Comparison of ENCODE assay signal across 23 mouse cellular contexts in genomic region chr7:113081120-113081519, GRCm38 (mm10).
DNase-seq lines count a peak whose midpoint lies in the region; ATAC-seq and TF ChIP-seq lines count a peak whose summit lies in the region.
"Had no signal": no experiment of that assay in that cellular context is flagged by ENCODE, and none has a peak within 500 bp of the region (broad histone marks: within the 10 kb centered on the region; RNA-seq: fewer than 3 reads in every experiment).

No protein-coding gene starts in this region.

- H3K4me2 ChIP-seq in heart, embryonic 13.5 days, result no peak overlapping the region
- H3K4me2 ChIP-seq in kidney, embryonic 14.5 days (replicated peaks; ENCODE audit: low read depth, low read length), result no peak overlapping the region
- H3K4me2 ChIP-seq in stomach, postnatal 0 days (replicated peaks; ENCODE audit: low read depth), result no peak overlapping the region
- H3K4me2 ChIP-seq: embryonic facial prominence, embryonic 13.5 days; forebrain, embryonic 13.5 days; hindbrain, embryonic 14.5 days; limb, embryonic 13.5 days; liver, embryonic 13.5 days; midbrain, embryonic 13.5 days had no signal

- H3K36me3 ChIP-seq in heart, embryonic 13.5 days, result no peaks in the 10 kb centered on the region
- H3K36me3 ChIP-seq in kidney, adult 2 months (ENCODE audit: control insufficient read depth, insufficient read depth, low read length), result no peaks in the 10 kb centered on the region
- H3K36me3 ChIP-seq in kidney, embryonic 14.5 days (ENCODE audit: control insufficient read depth, insufficient read depth, low read length), result no peaks in the 10 kb centered on the region
- no peaks in the 10 kb centered on the region for H3K36me3 ChIP-seq in stomach, postnatal 0 days (ENCODE audit: control insufficient read depth, insufficient read depth, low read length)
- H3K36me3 ChIP-seq: embryonic facial prominence, embryonic 13.5 days; limb, embryonic 13.5 days; liver, embryonic 13.5 days; midbrain, embryonic 13.5 days had no signal

- DNase-seq in heart, adult 8-10 months (ENCODE audit: low spot score), result no peak
- DNase-seq in kidney, adult 2 months, result peak; percentile 17
- no peak for DNase-seq in stomach, postnatal 0 days (ENCODE audit: low spot score)
- DNase-seq in embryo, embryonic 9.5 days (ENCODE audit: extremely low spot score), result no peak
- DNase-seq: cerebellum, adult 18-20 months; cerebellum, postnatal 14 days; kidney, adult 9 months; layer of hippocampus, adult 9-11 months; liver, embryonic 13.5 days; lung, adult 2 months; right cerebral cortex, postnatal 25 days; spleen, adult 18-20 months; thymus, postnatal 25 days had no signal

- H3K4me3 ChIP-seq in heart, embryonic 13.5 days, result no peak overlapping the region
- no peak overlapping the region for H3K4me3 ChIP-seq in kidney, adult 2 months (ENCODE audit: insufficient read depth, low read depth, low read length)
- no peak overlapping the region for H3K4me3 ChIP-seq in kidney, embryonic 14.5 days (ENCODE audit: low read length)
- H3K4me3 ChIP-seq in brown adipose tissue, adult 24 weeks (ENCODE audit: insufficient read depth, low read depth, low read length), result no peak overlapping the region
- H3K4me3 ChIP-seq in stomach, postnatal 0 days (ENCODE audit: low read depth, low read length), result no peak overlapping the region
- H3K4me3 ChIP-seq: embryonic facial prominence, embryonic 13.5 days; forebrain, embryonic 13.5 days; limb, embryonic 13.5 days; liver, embryonic 13.5 days; megakaryocyte, embryonic 14.5 days; midbrain, embryonic 13.5 days had no signal

- peaks cover 29% of the 10 kb centered on the region for H3K4me1 ChIP-seq in heart, embryonic 13.5 days
- H3K4me1 ChIP-seq in kidney, adult 2 months (ENCODE audit: control insufficient read depth, insufficient read depth, low read length), result no peaks in the 10 kb centered on the region
- no peaks in the 10 kb centered on the region for H3K4me1 ChIP-seq in kidney, embryonic 14.5 days (ENCODE audit: control insufficient read depth, insufficient read depth, low read length)
- H3K4me1 ChIP-seq in brown adipose tissue, adult 24 weeks (ENCODE audit: control insufficient read depth, insufficient read depth, insufficient read length, low read length), result peaks cover 14% of the 10 kb centered on the region
- H3K4me1 ChIP-seq in stomach, postnatal 0 days (replicated peaks; ENCODE audit: control insufficient read depth, insufficient read depth), result no peaks in the 10 kb centered on the region
- H3K4me1 ChIP-seq: embryonic facial prominence, embryonic 13.5 days; limb, embryonic 13.5 days; megakaryocyte, embryonic 14.5 days; midbrain, embryonic 13.5 days had no signal

- no peak for TF ChIP-seq POLR2A in kidney, adult 2 months (IDR thresholded peaks at IDR 0.05; ENCODE audit: low read depth, low read length)

- H3K27me3 ChIP-seq in heart, embryonic 13.5 days (replicated peaks), result 0 out of 2 replicates have a peak, but pooled peaks cover 8% of the 10 kb centered on the region
- H3K27me3 ChIP-seq in kidney, adult 2 months (replicated peaks; ENCODE audit: control insufficient read depth, insufficient read depth, low read length), result no peaks in the 10 kb centered on the region
- H3K27me3 ChIP-seq in kidney, embryonic 14.5 days (ENCODE audit: control insufficient read depth, insufficient read depth, low read length), result no peaks in the 10 kb centered on the region
- no peaks in the 10 kb centered on the region for H3K27me3 ChIP-seq in stomach, postnatal 0 days (ENCODE audit: control insufficient read depth, insufficient read depth, low read length)
- H3K27me3 ChIP-seq: embryonic facial prominence, embryonic 13.5 days; forebrain, embryonic 13.5 days; limb, embryonic 13.5 days; megakaryocyte, embryonic 14.5 days; midbrain, embryonic 13.5 days had no signal

- WGBS in heart, embryonic 13.5 days, result 27% methylated on average over 5 of the region's 5 CpGs
- 65% methylated on average over 5 of the region's 5 CpGs for WGBS in kidney, adult 2 months
- 60% methylated on average over 5 of the region's 5 CpGs for WGBS in kidney, embryonic 14.5 days
- 46% methylated on average over 5 of the region's 5 CpGs for WGBS in stomach, postnatal 0 days

- peak overlapping the region; percentile 39 for H3K27ac ChIP-seq in heart, embryonic 13.5 days (replicated peaks)
- no peak overlapping the region; the same call in 1 of the 2 replicates for H3K27ac ChIP-seq in kidney, adult 2 months (ENCODE audit: insufficient read depth, low read depth, low read length)
- H3K27ac ChIP-seq in kidney, embryonic 14.5 days (ENCODE audit: low read depth, low read length), result no peak overlapping the region
- H3K27ac ChIP-seq in brown adipose tissue, adult 24 weeks (replicated peaks; ENCODE audit: low read depth, low read length), result peak overlapping the region; percentile 23
- no peak overlapping the region for H3K27ac ChIP-seq in stomach, postnatal 0 days (replicated peaks)
- H3K27ac ChIP-seq: embryonic facial prominence, embryonic 13.5 days; forebrain, embryonic 13.5 days; hindbrain, embryonic 14.5 days; limb, embryonic 13.5 days; liver, embryonic 13.5 days; midbrain, embryonic 13.5 days had no signal

- ATAC-seq in heart, embryonic 13.5 days (ENCODE audit: extremely low read depth, insufficient number of reproducible peaks, low FRiP score, low TSS enrichment), result 0 out of 2 replicates have a peak, but pooled peaks have one; percentile 31
- no peak for ATAC-seq in kidney, embryonic 14.5 days (ENCODE audit: low FRiP score, low TSS enrichment)
- ATAC-seq in stomach, postnatal 0 days (ENCODE audit: low FRiP score, low TSS enrichment), result peak; percentile 68; the same call in 1 of the 2 replicates
- ATAC-seq: forebrain, embryonic 13.5 days; inflammation-experienced regulatory T-cells, adult 6 months; midbrain, embryonic 13.5 days had no signal

- H3K9me3 ChIP-seq in heart, embryonic 13.5 days, result no peaks in the 10 kb centered on the region
- H3K9me3 ChIP-seq in kidney, embryonic 14.5 days (ENCODE audit: control insufficient read depth, low read length), result no peaks in the 10 kb centered on the region
- no peaks in the 10 kb centered on the region for H3K9me3 ChIP-seq in stomach, postnatal 0 days (ENCODE audit: control insufficient read depth, low read length)
- H3K9me3 ChIP-seq: embryonic facial prominence, embryonic 13.5 days; forebrain, embryonic 13.5 days; limb, embryonic 13.5 days; liver, embryonic 13.5 days; megakaryocyte, embryonic 14.5 days; midbrain, embryonic 13.5 days had no signal

- no peak for TF ChIP-seq EP300 in stomach, postnatal 0 days (optimal IDR thresholded peaks at IDR 0.05)

- H3K9ac ChIP-seq in heart, embryonic 13.5 days, result no peak overlapping the region
- H3K9ac ChIP-seq in kidney, embryonic 14.5 days (ENCODE audit: low read depth, low read length), result no peak overlapping the region
- H3K9ac ChIP-seq in stomach, postnatal 0 days (ENCODE audit: low read length), result no peak overlapping the region
- H3K9ac ChIP-seq: embryonic facial prominence, embryonic 13.5 days; forebrain, embryonic 13.5 days; hindbrain, embryonic 14.5 days; limb, embryonic 13.5 days; liver, embryonic 13.5 days; midbrain, embryonic 13.5 days had no signal

- TF ChIP-seq CTCF in kidney, adult 2 months (conservative IDR thresholded peaks at IDR 0.05; ENCODE audit: insufficient read depth, insufficient read length, low read depth, low read length), result no peak
- no peak for TF ChIP-seq CTCF in stomach, postnatal 0 days (IDR thresholded peaks at IDR 0.05; ENCODE audit: low read depth)

Comparison
In these comparisons a context has a peak if more than half of its experiments do, and no peak if none do; other contexts are left out.
1. H3K27ac ChIP-seq: peak in heart, embryonic 13.5 days (single experiment) and brown adipose tissue, adult 24 weeks (single experiment); none in kidney, adult 2 months (single experiment), kidney, embryonic 14.5 days (single experiment) and stomach, postnatal 0 days (single experiment).